Mouse (Mus musculus): ENCODE results near the gene Iqsec1.

Gene Iqsec1

GRCm38 (mm10) chr6:90620791-90621583 is 367.5 kb downstream of the Iqsec1 start:
- no peak for DNase-seq (ENCODE audit: low spot score in 2 of 2)

GRCm38 (mm10) chr6:90619936-90620335 is 368.5 kb downstream of the Iqsec1 start:
- no peak for DNase-seq (ENCODE audit: low spot score in 2 of 2)

- DNase-seq (ENCODE audit: low spot score in 2 of 2), result peak in 1 of 2 experiments; percentile 23
Measured at GRCm38 (mm10) chr6:90618821-90619636, 369.5 kb downstream of the Iqsec1 start.

- peak; percentile 57 to 69 for DNase-seq (ENCODE audit: low spot score in 2 of 2)
Measured at GRCm38 (mm10) chr6:90618274-90618673, 370.2 kb downstream of the Iqsec1 start.

- DNase-seq (ENCODE audit: low spot score in 2 of 2), result no peak
Measured at GRCm38 (mm10) chr6:90616481-90616880, 372.0 kb downstream of the Iqsec1 start.

GRCm38 (mm10) chr6:90615991-90616390 is 372.5 kb downstream of the Iqsec1 start:
- no peak for DNase-seq (ENCODE audit: low spot score in 2 of 2)

GRCm38 (mm10) chr6:90615362-90615761 is 373.1 kb downstream of the Iqsec1 start:
- no peak for DNase-seq (ENCODE audit: low spot score in 2 of 2)

- no peak for DNase-seq (ENCODE audit: low spot score in 2 of 2)
Measured at GRCm38 (mm10) chr6:90613277-90613676, 375.2 kb downstream of the Iqsec1 start.

- no peak for DNase-seq (ENCODE audit: low spot score in 2 of 2)
Measured at GRCm38 (mm10) chr6:90610248-90610647, 378.2 kb downstream of the Iqsec1 start.

- no peak for DNase-seq (ENCODE audit: low spot score in 2 of 2)
Measured at GRCm38 (mm10) chr6:90608186-90608585, 380.3 kb downstream of the Iqsec1 start.

- peak; percentile 46 to 79 for DNase-seq (ENCODE audit: low spot score in 2 of 2)
Measured at GRCm38 (mm10) chr6:90607196-90607595, 381.3 kb downstream of the Iqsec1 start.

- peak; percentile 38 to 73 for DNase-seq (ENCODE audit: low spot score in 2 of 2)
Measured at GRCm38 (mm10) chr6:90606538-90606937, 381.9 kb downstream of the Iqsec1 start.

All from thymus, postnatal 10 days (tissue).